Mouse (Mus musculus): Measurements from ENCODE around the gene Gm10320.
A peak's percentile ranks its signal among the peaks of the same experiment; 100 is the strongest.

The Gm10320 gene

DNA sequence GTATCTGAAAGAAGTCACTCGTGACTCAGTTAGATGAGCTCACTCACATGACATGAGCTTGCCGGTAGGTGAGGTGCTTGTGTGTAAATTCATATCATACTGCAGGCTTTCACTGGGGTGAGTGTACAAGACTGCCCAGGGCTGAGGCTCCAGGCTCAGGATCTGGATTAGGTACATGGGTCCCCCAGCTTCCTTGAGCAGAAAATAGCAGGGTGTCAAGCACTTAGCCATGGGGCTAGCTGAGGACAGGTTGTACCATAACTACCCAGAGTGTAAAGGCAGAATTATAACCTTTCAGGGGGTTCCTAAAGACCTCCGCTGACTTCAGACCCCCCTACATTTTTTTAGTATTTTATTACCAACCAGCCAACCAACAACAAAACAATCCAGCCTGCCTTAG lies at the start of gene Gm10320:
Gm10320 (minus strand) TSS at position 93 of the 400 bp plus-strand sequence.
- DNase-seq (ENCODE audit: low read depth), result no peak

DNA sequence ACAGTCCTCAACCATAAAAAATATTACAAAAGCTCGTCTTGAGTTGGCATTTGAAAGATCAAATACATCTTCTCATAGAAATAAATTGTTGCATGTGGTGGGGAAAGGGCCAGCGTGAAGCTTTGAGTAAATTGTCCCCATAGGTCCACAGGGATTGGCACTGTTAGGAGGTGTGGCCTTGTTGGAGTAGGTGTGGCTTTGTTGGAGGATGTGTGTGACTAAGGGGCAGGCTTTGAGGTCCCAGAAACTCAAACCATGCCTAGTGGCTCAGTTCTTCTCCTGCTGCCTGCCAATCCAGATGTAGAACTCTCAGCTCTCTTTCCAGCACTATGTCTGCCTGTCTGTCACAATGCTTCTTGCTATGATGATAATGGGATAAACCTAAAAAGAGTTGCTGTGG lies 49.8 kb upstream of the Gm10320 start:
- DNase-seq (ENCODE audit: low read depth), result no peak

DNA sequence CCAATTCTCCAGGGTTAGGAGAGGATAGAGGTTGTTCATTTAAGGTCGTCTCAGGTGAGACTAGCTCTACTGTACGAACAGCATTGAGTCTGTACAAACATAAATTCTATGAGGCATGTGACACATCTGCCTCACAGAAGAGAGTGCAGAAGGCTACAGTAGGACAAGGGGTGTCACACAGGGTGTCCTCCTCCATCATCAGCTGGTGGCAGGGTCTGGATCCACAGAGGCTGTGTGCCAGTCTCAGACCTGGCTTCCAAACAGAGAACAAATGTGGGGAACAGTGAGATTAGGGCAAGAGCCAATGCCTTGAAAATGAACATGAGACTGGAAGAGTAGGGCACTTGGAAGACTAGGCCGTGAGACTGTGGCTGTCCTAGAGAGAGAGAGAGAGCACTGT lies 48.4 kb upstream of the Gm10320 start:
- DNase-seq (ENCODE audit: low read depth), result no peak

DNA sequence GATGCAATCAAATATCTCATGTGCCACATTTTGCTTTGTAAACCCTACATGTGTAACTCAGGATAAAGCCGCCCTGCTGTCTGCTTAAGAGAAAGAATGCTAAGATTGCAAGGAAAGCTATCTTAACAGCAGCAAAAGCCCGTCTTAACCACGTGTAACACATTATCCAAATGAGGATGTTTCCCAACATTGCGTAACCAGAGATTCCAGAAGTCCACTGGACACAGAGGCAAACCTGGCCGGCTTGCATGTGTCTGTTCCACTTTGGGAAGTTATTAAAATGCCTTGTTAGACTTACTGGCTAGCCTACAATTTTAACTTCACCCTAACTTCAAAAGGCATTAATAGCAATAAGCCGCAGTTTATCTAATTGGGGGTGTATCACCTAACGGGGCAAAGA lies 47.5 kb upstream of the Gm10320 start:
- DNase-seq (ENCODE audit: low read depth), result no peak

DNA sequence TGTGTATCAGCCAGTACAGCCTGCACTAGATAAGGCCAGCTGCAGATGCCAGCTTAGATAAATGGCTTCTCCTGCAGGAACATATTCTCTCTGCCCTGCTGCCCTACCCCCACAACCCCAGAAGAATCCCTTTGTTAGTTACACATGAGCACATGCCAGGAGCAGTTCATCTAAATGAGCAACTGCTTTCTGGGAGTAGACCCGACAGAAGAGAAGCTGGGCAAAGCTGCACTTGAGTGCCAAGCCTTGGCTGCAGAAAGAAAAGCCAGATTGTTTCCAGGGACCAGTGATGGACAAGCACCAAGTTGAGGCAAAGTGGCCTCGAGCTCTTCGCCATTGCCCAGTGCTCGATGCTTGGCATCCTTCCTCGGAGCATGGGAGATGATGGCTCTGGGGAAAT lies 46.8 kb upstream of the Gm10320 start:
- DNase-seq (ENCODE audit: low read depth), result peak; percentile 41

DNA sequence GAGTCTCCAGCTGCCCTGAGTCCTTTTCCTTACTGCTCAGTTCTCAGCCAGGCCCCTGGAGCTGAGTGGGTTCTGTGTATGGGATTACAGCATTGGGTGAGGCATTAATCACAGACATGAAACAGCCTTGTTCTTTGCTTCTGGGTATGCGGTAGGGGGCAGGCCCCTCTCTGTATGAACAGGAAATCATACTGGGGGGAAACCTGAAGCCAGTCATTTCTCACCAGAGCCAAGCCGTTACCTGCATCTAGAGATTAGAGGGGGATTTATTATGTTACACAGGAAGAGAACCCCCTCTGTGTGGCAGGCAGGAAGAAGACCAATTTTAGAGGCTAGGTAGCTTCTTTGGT lies 43.1 kb upstream of the Gm10320 start:
- no peak for DNase-seq (ENCODE audit: low read depth)

DNA sequence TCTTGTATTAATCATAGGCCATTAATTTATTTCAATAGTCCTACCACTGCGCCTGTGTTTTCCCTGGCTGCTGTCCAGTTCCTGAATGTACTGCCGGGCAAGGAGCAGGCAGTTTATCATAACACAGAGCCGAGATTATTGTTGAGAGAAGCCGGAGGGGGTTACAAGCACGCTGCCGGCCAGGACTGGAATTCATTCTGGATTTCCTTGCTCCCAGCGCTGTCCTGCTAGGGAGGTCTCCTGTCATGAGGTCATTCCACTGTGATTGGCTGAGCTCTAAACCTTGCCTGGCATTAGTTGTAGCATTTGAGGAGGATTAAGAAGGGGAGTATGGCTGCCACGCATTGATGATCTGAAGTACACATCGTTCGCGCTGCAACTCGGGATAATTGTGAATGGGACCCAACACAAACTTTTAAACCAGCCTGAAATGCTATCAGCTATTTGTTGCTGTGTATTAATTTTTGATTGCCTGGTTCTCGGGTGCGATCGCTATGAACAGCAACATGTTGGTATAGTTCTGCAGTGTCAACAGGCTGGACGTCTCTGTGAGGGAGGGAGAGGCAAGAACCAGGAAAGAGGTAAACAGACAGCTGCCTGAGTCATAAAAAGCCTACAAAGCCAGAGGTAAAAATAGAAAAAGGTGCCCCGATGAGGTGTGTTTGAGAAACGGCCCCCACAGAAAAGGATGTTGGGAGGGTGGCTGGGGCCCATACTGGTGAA lies 42.5 kb upstream of the Gm10320 start:
- DNase-seq (ENCODE audit: low read depth), result peak; percentile 66

DNA sequence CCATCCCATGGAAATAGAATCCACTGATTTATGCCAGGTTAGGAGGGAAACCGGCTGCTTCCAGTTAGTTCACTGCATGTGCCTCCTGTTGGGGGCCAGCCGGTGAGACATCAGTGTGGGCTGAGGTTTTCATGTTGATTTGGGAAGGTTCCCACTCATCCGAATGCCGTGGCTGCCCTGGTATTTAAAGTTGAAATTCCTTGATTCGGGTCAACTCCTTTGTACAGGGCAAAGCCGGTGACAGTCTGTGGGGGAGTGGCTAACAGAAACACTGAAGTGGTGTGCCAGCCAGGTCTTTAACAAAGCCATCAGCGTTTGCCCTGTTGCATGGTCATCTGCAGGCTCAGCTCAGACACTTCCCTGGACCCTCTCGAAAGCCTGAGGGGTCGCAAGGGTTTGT lies 41.6 kb upstream of the Gm10320 start:
- DNase-seq (ENCODE audit: low read depth), result peak; percentile 60

DNA sequence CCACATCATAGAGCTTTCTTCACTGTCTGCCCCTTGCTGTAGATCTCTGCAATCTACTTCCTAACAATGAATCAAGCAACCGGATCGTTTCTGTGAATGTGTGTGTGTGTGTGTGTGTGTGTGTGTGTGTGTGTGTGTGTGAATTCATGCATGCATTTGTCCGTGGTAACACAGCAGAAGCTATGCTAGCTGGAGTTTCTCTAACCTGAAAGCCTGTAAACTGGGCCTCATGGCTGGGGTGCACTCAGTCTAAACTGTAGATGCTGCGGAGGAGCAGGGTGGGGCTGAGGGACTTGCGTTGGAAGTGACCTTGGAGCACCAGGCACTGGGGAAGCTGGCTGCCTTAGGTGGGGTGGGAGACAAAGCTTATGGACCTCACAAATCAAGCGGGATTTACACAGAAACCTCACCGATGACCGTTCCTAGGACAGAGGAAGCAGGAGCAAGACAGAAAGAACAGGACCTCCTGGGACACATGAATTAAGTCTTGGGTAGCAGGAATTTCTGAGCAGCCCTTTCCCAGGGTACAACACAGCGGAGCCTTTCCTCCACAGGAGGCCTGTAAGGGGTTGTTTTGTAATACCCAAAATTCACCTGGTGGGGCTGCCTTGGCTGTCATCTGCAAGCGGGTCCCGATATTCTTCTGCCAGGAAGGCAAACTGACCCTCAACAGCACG lies 41.0 kb upstream of the Gm10320 start:
- no peak for DNase-seq (ENCODE audit: low read depth)

DNA sequence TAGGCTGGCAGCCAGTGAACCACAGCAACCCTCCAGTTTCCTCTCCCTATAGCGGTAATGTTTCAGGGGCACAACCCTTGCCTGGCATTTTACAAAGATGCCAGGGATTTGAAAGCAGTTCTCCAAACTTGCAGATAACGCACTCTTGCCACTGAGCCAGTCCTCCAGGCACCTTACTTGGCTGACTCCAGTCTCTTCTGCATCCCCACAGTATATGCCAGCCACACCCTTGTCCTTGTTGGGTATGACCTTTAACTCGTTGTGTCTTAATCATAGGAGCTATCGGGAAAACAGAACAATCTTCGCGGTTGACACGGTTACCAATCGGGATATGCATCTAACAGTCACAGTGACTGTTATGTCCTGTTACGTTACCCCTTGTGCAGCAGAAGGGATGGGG lies 40.2 kb upstream of the Gm10320 start:
- DNase-seq (ENCODE audit: low read depth), result no peak

DNA sequence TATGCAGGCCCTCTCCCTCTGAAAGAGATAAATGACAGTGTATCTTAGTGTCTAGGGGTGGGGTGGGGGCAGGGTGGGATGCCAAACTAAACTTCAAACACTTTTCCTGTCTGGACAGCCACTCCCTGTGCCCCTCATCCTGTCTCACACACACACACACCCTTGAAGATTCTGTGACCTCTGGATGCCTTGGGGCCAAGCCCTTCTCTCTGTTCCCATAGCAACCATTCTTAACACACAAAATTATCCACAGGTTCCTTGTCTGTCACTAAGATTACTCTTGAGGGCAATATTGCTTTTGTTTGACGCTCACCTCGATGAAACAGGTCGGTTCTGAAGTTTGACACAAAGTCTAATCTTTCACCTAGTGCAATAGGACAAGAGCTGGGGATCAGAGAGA lies 39.5 kb upstream of the Gm10320 start:
- no peak for DNase-seq (ENCODE audit: low read depth)

DNA sequence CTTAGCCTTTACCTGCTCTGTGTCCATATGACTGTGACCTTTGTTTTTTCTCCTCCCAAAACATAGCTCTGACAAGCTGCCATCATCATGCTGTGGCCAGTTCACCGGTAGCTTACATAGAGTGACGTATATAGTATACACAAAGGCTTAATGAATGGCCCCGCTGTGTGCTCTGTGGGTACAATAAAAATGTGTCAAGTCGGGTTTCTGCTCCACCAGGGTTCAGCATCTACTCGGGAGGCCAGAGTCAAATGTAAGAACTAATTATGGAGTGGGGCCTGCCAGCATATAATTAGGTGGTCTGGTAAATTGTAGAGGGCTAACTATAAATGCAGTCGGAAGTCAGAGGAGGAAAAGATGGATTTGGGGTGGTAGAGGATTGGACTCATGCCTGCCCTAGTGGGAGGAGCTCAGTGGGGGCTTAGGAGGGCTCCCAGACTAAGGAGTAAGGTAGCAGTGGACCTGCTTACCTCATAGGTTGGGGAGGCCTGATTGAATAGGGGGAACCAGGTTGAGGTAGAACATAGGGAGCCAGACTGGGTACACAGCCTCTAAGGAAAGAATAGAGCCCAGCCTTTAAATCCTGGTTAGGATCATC lies 32.0 kb upstream of the Gm10320 start:
- no peak for DNase-seq (ENCODE audit: low read depth)

DNA sequence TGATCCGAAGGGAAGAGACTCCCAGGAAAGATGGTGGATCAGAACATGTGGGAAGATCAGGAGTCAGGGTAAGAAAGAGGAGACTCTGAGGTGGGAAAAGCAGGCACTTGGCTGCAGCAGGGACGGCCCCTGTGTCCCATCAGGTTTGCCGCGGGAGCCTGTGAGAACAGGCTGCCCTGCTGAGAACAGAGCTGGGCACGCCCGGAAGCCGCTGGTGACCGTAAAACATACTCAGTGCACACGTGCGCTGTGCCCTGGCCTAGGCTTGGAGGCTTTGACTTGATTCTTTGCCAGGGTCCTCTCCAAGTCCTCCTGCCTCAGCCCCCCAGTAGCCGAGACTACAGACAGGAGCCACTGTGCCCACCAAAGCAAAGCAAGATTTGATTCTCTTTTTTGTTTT lies 26.5 kb upstream of the Gm10320 start:
- no peak for DNase-seq (ENCODE audit: low read depth)

DNA sequence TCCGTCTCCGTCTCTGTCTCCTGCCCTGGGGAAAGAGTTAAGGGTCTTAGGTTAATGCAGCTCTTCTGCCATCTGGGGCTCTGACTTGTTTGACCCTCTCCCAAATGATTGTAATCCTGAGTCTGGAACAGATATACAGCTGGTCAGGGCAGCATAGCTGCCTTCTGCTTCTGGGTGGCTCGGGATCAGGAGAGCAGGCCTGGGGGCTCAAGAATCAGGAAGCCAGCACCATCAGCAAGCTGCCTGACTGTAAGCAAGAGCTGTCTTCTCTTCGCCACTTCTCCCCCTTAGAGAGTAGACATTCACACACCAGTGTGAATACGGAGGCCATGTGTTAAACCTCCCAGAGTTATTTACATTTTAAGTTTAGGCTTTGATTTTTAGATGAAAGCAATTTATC lies 25.9 kb upstream of the Gm10320 start:
- DNase-seq (ENCODE audit: low read depth), result no peak

DNA sequence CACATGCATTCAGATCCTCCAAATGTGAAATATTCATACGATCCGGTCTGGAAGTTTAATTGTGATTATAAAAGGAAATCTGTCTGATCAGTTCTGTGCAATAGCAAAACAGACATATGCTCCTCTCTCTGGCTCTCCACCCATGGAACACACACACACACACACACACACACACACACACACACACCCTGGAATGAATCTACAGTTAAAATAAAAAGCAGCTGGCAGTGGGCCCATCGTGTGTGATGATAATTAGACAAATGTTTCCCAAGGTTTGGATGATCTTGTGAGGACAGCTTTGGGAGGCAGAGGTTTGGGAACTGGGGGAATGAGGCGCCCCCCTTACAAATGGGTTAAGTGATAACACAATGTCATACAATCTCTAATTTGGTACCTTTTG lies 25.2 kb upstream of the Gm10320 start:
- DNase-seq (ENCODE audit: low read depth), result no peak

DNA sequence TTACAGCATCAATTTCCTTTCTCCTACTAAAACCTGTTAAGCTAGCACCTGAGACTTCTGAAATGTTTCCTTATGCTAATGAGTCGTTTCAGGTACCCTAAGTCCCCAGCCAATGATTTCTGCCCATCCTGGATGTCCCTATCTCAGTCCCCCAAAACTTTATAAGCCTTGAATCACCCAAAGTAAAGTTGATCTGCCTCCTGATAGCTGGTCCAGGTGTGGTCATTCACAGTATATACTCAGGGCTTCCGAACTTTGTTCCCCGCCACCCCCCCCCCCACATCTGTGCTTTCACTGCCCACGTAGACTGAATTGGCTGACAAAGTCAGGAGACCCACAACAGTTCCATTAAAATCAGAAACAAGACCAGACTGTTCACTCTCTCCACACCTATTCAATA lies 20.3 kb upstream of the Gm10320 start:
- no peak for DNase-seq (ENCODE audit: low read depth)

DNA sequence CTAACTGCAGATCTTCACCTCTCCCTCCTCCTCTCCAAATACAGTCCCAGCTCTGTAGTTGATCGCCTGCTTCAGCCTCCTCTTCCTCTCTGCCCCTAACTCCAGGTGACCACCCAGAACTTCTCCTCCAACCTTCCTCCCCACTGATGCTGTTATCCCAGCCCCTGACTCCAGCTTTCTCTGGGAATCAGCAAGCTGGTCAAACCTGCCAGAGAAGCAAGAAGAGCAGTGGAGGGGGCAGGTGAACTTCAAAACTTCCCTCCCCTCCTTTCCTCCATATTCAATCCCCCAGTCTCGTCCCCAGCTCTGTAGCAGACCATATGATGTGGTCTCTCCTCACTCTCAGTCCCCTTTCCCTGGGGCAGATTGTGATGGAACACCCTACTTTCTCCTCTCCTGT lies 15.9 kb upstream of the Gm10320 start:
- no peak for DNase-seq (ENCODE audit: low read depth)

DNA sequence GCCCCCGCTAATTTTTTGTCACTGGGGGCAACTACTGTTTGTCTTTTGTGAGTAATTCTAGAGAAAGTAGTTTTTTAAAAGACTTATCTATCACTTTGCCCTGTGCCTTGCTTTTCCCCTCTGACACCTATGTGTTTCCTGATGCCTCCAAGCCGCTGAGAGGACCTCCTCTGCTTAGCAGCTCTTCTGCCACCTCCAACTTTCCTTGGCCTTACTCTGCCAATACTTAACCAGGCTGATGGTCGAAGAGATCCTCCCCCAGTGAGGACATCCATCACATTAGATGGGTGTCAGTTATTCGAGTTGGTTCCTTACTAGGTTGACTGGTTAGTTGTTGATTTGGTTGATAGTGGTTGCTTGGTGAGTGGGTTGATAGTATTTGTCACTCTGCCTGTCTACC lies 14.7 kb upstream of the Gm10320 start:
- no peak for DNase-seq (ENCODE audit: low read depth)

DNA sequence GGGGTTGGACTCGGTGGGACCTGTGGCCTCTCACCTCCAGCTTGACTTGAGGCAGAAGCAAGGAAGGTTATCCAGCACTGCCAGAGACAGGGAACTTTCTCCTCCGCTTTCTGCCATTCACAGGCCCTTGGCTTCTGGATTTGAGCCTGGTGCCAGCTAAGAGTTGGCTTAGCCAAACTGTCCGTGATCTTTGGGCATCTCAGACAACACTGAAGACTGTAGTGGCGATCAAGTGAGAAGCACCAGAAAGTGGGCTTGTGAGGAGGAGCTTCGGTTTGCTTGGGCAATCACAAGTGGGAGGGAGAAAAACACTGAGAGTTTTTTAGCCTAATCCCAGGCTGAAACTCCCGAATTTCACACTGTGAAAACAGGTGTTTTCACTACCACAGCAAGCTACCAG lies 14.2 kb upstream of the Gm10320 start:
- DNase-seq (ENCODE audit: low read depth), result no peak

DNA sequence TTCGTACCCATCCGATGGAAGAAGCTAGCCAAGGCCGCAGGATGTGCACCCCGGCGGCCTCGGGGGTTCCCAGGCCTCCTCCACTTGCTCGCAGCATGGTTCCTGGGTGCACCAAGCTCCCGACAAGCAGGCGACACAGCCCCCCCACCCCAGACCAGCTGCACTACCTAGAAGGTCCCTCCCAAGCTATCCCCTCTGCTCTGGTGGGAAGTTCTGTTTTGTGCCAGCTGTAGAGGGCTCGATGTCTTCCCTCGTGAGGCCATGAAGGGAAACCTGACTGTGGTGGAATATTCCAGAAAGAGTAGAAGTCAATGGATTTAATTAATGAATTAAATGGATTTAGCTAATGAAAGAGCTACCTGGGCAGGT lies 13.7 kb upstream of the Gm10320 start:
- DNase-seq (ENCODE audit: low read depth), result no peak

DNA sequence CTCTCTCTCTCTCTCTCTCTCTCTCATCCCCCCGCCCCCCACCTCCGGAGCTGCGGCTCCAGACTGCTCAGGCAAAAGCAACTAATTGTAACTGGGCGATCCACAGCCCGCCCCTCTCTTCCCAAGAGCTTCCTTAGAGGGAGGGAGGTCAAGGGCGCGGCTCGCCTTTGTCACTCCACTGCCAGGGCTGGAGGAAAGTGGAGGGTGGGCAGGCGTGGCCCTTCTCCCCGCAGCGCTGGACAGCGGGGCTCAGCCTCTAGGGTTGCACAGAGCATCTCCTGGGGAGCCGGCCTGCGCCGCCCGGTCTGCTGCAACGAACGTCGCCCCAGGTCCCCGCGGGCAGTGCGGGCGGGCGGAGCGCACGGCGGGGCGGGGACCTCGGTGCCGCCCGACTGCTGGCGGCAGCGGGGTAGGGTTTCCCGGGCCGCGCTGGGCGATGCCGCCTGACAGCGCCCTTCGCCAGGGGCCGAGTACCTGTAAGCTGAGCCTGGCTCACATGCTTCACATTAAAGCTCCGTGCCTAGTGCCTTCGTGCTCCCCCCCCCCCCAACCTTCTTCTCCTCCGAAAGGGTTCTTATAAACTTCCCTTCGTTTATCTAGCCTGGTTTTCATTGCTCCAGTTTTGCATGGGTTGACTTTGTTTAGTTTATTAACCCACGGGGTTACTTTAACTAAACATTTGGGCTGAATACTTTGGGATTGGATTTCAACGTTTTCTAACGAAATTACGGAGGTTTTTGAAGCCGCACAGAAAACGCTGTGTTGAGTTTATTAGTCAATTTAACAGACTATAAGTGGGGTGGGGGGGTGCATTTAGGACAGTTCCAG lies 13.1 kb upstream of the Gm10320 start:
- DNase-seq (ENCODE audit: low read depth), result no peak

DNA sequence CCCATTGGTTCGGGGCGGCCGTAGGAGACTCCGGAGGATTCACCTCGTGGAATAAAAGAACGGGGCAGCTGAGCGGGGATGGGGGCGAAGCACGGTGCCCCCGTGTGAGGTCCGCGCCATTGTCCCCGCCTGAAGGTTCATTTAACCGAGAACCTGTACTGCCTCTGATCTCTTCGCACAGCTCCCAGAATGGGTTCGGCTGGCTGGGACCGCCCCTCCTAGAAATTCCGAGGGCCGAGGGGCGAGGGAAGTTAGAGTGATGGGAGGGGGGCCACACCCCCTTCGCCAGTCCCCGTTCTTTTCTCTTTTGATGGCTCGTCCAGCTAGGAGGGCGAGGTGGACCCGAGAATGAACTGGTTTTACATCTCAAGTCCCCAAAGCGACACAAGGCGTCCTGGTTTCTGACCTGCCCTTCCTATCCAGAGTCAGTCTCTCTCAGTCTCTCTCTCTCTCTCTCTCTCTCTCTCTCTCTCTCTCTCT lies 12.4 kb upstream of the Gm10320 start:
- no peak for DNase-seq (ENCODE audit: low read depth)

DNA sequence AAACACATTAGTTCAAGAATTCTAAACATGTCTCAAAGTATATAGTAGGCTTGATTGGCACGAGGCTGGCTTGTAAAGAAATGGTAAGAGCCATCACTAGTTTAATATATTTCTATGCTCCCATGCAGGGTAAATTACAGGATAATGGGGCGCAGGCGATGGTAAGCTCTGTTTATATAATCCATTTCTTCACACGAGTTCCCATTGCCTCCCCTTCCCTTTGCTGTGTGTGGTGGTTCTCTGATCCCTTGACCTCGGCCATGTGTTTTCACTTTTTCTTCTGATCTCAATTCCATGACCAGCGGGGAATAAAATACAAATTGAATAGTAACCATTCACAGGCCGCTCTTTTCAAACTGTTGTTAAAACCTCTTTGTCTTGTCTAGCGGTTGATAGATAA lies 11.8 kb upstream of the Gm10320 start:
- DNase-seq (ENCODE audit: low read depth), result no peak

Measured in fibroblast of lung, adult 2 months (primary cell).